Mouse (Mus musculus) kidney, postnatal 25 days (tissue): ENCODE data around the gene Tceal5.
"Not testable (repeated sequence)": the region's sequence is repeated elsewhere in the genome, so short reads cannot be mapped to it uniquely, and the experiment has no call there.

Experiments used
- DNase-seq, 2 experiments: peaks; one replicate each; pipeline ENCODE4 v3.0.0; 2021; ENCODE audit warnings: mixed read lengths in 2 of 2

The Tceal5 gene

GRCm38 (mm10) chrX:136203664-136204066 is at the start of gene Tceal5:
Gene Tceal5, minus strand, starts transcription at chrX:136203876.
- DNase-seq = no peak

GRCm38 (mm10) chrX:136252023-136252729 is 48.5 kb upstream of the Tceal5 start:
- DNase-seq = no peak

- no peak for DNase-seq
These were observed 46.0 kb upstream of the Tceal5 start for GRCm38 (mm10) chrX:136249671-136250070.

- no peak for DNase-seq
These were observed 45.1 kb upstream of the Tceal5 start for GRCm38 (mm10) chrX:136248811-136249210.

GRCm38 (mm10) chrX:136245521-136246071 is 41.9 kb upstream of the Tceal5 start:
- peak; percentile 37 to 53 for DNase-seq

- DNase-seq = peak; percentile 79 to 90
These were observed 41.0 kb upstream of the Tceal5 start, which contains the start of gene Tceal9 for GRCm38 (mm10) chrX:136244574-136245229. Gene Tceal9, plus strand, starts transcription at chrX:136245079.

- DNase-seq = no peak
These were observed 39.5 kb upstream of the Tceal5 start for GRCm38 (mm10) chrX:136243181-136243580.

- DNase-seq = peak in 1 of 2 experiments; percentile 81
These were observed 34.4 kb upstream of the Tceal5 start for GRCm38 (mm10) chrX:136238118-136238517.

GRCm38 (mm10) chrX:136227768-136228167 is 24.1 kb upstream of the Tceal5 start:
- peak in 1 of 2 experiments; percentile 5 for DNase-seq

- no peak for DNase-seq
These were observed 20.0 kb upstream of the Tceal5 start for GRCm38 (mm10) chrX:136223714-136224113.

GRCm38 (mm10) chrX:136216303-136216702 is 12.6 kb upstream of the Tceal5 start:
- DNase-seq = no peak

GRCm38 (mm10) chrX:136214729-136215677 is 11.3 kb upstream of the Tceal5 start, which contains the start of the genes Tceal7 and Bex1:
Gene Tceal7, plus strand, starts transcription at chrX:136214779.
Gene Bex1, minus strand, starts transcription at chrX:136215513.
- not testable (repeated sequence) for DNase-seq

GRCm38 (mm10) chrX:136213396-136213795 is 9.7 kb upstream of the Tceal5 start:
- no peak for DNase-seq

GRCm38 (mm10) chrX:136204406-136204805 is 730 bp upstream of the Tceal5 start:
- DNase-seq = no peak

GRCm38 (mm10) chrX:136203257-136203656 is 419 bp downstream of the Tceal5 start:
- DNase-seq = no peak

- DNase-seq = peak; percentile 42 to 65
These were observed 6.8 kb downstream of the Tceal5 start for GRCm38 (mm10) chrX:136196873-136197272.

- no peak for DNase-seq
These were observed 8.3 kb downstream of the Tceal5 start for GRCm38 (mm10) chrX:136195193-136195944.

GRCm38 (mm10) chrX:136183107-136183506 is 20.6 kb downstream of the Tceal5 start:
- DNase-seq = no peak

GRCm38 (mm10) chrX:136180897-136181553 is 22.7 kb downstream of the Tceal5 start:
- no peak for DNase-seq

- no peak for DNase-seq
These were observed 30.9 kb downstream of the Tceal5 start for GRCm38 (mm10) chrX:136172786-136173185.

GRCm38 (mm10) chrX:136172118-136172551 is 31.5 kb downstream of the Tceal5 start, which contains the start of gene Tceal8:
Gene Tceal8, minus strand, starts transcription at chrX:136172342.
- DNase-seq = peak; percentile 85 to 93
